Mouse (Mus musculus): ENCODE measurements around the gene Cdh13.

GRCm38 (mm10) chr8:119112861-119113260, 829.3 kb downstream of the Cdh13 start:
- TF ChIP-seq CTCF (IDR thresholded peaks at IDR 0.05; ENCODE audit: low read depth) (no peak), EP300 (IDR thresholded peaks at IDR 0.05; ENCODE audit: low read depth) (no peak)

Measured in liver, postnatal 0 days (tissue).